Mouse (Mus musculus) right cerebral cortex, adult 18-20 months (tissue): Measurements from ENCODE around the gene Prss46.

ENCODE experiments used
- DNase-seq: peaks from one replicate; pipeline ENCODE4 v3.0.0; 2022; ENCODE audit warnings: mixed read lengths

Gene Prss46

DNA sequence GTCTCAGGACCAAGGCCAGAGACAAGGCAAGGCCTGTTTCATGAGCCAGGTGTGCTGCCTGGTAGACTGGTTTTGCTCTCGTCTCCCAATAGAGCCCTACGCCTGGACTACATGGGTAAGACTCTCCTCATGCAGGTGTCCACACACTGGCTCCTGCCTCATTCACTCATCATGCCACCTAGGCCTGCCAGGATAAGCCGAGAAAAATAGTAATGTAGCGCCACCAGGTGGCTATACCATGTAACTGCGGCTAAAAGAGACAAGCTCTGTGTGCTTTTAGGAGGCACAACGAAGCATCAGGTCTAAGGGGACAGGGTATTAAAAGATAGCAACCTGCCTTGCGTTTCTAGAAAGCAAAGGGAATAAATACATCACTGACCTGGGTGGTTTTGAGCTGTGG is 26.7 kb downstream of the Prss46 start:
- peak; percentile 66 for DNase-seq

DNA sequence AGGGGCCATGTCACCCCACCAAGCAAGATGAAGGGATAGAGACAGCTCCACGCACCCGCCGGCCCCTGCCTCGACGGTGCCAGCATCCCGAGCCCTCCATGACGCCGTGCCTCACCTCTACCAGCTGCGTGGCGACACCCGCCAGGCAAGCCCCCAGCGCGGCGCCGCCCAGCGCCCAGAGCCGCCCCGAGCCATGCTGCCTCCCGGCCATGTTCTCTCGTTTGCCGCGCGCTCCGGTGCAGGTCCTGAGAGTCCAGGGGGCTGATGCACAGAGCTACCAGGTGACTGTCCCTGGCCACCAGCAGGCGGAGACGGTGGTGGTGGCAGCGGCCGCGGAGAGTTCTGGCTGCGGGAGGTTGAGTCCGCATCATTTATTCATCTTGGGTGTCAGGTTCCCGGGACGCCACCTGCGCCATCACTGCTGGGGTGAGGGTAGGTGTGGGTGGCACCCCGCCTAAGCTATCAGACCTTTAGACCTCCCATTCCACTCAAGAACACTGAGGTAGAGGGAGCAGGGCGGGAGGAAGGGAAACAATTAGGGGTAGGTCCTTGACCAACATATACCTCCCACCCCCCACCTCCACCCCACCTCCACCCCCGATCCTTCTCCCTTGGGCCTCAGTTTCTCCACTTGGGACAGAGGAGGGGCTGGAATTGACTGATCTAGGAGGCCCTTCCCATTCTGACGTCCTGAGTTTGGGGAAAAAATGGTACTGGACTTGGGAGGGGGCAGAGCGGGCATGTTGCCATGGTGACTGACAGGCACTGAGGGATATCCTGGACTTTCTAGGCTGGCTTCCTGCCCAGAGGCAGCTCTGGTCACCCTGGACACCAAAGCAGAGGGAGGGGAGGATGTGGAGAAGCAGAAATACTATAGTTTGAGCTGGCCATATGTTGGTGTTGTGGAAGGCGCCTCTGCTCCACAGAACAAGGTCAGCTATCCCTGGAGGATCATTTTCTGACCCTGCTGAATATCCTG is 29.7 kb downstream of the Prss46 start:
- peak; percentile 23 for DNase-seq

DNA sequence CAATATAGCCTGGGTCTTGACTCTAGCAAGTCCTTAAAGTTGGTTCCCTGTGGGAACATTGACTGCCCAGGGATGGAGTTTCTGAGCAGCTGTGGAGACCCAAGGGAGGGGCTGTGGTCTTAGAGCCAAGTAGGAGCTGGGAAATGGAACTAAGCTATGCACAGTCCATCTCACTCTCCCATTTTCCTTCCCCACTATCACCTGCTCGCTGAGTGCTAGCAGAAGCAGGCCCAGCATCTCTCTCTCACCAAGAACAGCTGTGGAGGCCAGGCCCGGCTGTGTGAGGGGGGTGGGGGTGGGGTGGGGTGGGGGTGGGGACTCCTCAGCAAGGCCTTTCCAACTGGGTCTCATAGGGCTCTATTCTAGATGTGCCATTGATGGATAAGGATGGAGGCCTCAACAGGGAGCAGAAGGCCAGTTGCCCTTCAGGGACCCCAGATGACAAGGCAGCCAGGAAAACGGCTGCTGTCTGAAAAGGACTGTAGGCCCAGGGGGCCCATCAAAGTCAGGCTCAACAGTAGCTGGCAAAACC is 30.4 kb downstream of the Prss46 start:
- DNase-seq: no peak

DNA sequence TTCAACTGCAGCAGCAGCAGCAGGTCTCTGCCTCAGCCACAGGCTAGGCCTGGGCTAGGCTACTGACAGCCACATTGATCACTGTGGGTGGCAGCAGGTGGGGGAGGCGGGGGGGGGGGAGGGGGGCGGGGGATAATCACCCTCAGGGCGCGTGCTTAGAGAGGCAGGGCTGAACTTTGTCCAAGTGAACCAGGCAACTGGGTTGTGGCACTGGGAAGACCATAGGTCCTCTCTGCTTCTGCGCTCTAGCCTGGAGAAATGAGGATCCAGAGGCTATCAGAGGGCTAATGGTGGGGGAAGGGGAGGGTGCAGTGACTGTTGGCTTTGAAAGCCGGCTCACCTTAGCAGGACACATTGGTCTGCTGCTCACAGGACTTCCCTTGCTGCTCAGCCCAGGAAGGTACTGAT is 31.0 kb downstream of the Prss46 start:
- no peak for DNase-seq

DNA sequence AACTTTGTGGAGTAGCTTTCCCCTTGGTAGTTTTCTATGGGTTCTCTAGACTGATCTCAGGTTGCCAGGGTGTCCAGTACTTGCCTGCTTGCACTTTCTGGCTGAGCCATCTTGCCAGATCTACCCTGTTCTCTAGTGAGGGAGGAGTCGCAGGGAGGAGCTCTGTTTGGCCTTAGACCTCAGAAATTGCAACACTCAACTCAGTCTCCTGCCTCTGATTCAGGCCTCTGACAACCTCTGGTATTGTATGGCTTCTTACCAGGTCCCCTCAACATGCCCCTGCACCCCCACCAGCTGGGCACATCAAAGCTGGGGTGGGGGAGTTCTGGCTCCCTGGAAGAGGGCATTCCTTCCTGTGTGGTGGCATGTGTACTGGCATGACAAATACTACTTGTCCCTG is 33.0 kb downstream of the Prss46 start:
- no peak for DNase-seq

DNA sequence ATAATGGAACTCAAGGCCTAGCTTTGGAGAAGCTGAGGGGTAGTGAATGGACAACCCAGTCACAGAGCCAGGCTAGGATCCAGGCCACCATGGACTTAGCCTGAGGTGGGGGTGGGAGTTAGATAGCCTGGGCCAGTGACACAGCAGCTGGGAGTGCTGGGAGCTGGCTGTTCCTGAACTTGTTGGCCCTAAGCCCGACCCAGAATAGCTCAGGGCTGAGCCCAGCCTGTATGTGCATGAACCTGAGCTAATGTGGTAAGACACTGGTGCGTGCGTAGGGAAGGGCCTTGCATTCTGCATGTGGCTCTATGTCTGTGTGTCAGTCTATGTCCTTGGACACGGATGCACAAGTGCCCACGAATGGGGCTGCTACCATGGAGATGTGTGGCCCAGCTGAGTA is 33.6 kb downstream of the Prss46 start:
- peak; percentile 29 for DNase-seq

DNA sequence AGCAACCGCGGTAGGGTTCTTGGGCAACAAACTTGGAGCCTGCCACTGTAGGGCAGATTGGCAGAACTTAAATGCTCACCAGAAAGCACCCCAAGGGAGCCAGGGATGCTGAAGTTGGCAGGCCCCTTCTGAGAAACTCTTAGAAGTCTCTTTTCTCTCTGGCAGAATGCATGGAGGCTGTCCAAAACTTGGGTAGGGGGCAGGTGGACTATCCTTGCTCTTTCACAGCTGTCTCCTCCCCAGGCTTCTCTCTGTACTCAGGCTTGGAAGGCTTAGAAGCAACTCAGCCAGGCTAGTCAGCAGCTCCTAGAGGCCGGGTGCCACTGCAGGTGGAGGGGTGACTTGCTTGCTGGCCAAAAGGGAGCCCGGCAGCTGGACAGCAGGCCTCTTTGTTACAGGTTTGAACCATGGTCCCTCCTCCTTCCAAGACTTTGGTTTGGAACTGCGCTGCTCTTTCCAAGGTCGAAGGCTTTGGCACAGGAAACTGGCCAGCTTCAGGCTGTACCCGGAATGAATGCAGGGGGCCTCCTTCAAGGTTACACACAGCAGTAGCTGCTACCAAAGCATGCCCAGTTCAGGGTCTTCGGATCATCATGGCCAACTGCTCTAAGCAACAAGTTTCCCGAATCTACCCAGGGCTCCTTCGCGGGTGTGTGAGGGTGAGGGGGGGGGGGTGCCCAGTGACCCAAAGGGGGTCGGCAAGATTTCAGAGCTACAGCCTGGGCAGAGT is 35.0 kb downstream of the Prss46 start, which contains the start of gene Als2cl:
Als2cl (plus strand) TSS at position 680 of the 730 bp plus-strand sequence.
- peak; percentile 23 for DNase-seq

DNA sequence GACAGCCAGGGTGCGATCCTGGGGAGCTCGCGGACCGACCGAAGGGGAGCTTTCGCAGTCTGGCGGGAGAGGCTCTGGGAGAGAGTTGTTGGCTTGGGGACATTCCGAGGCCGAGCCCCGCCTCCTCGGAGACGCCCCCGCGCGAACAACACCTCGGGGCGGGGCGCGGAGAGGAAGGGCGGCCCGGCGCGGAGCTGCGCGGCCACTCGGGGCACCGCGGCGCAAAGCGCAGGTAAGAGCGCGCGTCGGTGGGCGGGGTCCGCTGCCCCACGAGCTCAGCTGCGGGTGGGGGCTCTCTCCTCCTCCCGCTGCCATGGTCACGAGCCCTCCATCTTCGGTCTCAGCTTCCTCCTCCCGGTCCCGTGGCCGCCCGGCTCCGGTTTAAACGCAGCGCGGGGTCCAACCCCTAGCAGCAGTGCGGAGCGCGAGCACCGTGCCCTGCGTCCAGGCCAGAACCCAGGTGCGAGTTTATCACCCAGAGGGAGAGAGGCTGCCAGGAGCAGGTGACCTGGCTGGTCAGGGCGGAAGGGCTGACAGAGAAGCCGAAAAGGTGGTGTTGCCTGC is 35.8 kb downstream of the Prss46 start, which contains the start of gene Tmie:
Tmie (minus strand) TSS at position 116 of the 564 bp plus-strand sequence.
- DNase-seq: peak; percentile 24

DNA sequence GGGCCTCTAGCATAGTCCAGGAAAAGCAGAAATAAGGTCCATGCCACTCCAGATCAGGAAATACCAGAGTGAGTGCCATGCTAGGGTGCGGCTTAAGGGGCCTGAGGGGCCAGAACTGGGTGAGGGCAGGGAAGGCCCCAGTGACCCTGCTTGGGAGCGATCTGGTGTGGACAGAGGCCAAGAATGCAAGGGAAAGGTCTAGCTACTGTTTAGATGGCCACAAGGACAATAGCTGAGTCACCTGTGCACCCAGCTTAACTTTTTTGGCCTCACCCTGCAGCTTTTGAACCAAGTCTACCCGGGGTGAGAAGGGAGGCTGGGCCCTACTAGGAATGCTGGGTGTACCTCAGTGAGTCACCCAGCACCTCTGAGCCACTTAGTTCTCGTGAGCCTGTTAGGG is 36.5 kb downstream of the Prss46 start:
- DNase-seq: no peak

DNA sequence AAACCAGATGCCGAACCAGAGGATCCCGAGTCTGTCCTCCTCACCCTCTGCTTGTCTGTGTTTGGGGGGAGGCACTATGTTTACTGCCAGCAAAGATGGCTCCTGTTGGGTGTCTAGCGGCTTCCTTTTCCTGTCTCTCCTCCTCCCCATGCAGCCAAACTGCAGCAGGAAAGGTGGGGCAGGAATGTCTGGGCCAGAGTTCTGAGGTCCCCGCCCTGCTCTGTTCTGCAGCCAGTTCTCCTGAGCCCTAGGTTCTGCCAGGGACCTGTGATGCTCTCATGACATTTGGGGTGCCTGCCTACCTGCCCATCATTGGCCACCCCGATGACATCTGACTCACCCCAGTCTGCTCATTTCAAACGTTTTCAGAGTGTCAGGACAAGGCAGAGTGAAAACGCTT is 37.6 kb downstream of the Prss46 start:
- DNase-seq: no peak

DNA sequence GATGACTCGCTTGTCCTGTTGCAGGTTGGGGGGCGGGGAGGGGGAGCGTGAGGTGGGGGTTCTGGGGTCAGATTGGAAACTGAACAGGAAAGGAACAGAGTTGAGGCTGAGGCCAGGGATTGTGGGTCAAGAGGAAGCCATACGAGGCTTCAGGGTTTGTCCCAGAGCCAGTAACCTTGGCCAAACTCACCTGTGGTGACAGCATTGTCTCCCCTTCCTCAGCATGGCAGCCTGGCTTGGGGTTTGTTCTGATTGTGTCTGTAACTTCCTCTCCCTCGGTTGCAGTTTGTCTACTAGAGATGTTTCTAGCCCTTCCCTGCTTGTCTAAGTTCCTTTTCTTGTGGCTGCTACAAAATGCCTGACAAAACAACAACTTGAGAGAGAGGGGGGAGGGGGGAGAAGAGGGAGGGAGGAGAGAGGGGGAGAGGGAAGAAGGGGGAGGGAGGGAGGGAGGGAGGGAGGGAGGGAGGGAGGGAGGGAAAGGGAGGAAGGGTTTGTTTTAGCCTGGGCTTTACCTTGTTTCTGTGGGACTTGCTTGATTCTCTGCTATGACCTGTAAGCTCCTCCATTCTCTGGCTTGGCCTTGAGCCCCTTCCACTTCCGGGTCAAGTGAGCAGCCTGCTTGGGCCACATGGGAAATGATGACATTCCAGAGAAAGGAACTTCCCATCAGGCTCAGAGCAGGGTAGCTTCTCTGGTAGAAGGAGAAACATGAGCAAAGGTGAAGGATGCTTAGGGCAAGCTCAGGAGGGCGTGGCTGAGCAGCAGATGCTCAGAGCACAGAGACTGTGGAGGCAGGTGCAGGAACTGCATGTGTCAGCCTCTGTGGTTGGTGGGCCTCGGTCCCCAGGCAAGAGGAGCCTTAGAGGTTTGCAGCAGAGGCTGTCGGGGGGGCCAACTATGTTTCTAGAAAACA is 43.3 kb downstream of the Prss46 start:
- DNase-seq: no peak

DNA sequence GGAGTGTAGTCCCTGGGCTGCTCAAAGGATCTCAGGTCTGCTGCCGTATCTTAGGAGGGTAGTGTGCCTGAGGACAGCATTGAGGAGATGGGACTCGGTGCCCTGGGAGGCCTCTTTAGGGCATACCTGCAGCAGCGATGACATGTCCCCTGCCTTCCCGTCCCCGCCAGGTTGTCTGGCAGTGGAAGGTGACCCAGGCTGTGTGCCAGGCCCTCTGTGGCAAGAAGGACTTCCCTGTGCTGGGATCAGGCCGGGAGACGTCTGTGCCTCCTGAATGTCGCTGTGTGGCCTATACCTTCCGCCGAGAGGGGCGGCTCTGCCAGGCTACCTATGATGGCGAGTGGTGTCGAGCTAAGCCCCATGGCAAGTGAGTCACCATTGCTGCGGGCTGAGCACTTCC is 44.6 kb downstream of the Prss46 start:
- no peak for DNase-seq

DNA sequence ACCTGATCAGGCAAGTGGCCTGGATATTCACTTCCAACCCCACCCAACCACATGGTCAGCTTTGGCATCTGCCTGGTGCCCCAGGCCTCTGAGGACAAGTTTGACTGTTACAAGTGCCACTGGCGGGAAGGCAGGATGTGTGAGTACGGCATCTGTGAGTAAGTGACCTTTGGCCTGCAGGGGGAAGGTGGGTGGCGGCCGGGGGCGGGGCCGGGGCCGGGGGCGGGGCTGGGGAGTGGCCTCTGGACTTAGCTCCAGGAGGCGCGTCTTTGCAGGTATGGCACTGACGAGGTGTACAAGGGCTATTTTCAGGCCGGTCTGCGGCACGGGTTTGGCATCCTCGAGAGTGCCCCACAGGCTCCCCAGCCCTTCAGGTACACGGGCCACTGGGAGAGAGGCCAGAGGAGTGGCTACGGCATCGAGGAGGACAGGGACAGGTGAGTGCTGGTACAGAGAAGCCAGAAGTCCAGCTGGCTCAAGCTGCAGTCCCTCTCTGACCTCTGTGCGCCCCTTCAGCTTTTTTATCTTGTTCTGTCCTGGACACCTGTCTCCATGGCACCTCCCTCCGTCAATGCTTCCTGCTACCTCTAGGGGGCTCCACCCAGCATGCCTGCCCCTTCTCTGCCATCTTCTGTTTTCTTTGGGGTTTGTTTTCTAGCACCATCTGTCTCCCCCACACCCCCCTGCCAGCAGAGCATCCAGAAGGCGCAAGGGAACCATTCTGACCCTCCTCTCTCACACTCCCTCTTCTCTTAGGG is 45.9 kb downstream of the Prss46 start:
- DNase-seq: no peak

DNA sequence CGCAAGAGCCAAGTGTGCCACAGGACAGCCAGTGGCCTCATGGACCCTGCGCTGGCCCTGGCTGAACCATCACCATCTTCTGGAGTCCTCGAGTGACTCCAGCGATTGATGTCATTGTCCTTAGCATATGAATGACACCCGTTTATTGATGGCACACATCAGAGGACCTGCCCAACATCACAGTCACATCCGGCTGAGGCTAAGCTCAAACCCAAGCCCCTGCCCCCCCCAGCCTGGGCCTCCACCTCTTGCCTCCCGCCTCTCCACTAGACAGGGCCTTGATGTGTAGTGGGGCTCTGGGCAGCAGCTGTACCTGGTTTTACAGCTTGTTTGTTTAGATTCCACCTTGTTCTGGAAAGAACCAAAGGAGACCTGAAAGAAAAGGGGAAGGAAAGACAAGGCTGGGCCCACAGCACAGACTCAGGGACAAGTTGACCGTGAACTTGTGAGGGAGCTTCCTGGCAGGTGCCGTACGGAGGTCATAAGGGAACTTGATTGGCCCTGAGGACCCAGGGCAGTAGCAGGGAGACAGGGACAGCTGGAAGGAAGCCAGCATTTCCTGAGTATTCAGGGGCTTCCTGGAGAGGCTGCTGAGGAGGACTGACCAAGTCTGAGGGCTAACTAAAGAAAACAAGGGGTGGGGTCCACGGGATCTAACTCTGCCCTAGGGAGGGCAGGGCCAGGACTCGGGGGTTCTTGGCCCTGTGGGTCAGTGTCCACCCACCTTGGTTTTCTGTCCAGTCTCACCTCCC is 46.9 kb downstream of the Prss46 start:
- DNase-seq: no peak

DNA sequence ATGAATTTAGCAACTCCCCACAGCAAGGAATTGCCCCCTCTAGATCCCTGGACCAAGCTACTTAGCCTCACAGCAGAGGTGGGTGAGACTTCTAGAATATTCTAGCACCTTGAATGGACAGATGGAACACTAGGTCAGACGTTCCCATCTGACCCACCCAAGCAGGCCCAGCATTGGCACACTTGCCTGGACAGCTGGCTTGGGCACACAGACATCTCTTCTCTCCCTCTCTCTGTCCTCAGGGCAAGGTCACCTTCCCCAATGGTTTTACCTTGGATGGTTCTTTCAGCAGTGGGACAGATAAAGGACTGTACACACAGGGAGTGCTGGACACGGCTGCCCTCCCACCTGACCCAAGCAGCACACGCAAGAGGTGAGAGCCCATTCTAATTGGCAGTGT is 48.2 kb downstream of the Prss46 start:
- DNase-seq: no peak

DNA sequence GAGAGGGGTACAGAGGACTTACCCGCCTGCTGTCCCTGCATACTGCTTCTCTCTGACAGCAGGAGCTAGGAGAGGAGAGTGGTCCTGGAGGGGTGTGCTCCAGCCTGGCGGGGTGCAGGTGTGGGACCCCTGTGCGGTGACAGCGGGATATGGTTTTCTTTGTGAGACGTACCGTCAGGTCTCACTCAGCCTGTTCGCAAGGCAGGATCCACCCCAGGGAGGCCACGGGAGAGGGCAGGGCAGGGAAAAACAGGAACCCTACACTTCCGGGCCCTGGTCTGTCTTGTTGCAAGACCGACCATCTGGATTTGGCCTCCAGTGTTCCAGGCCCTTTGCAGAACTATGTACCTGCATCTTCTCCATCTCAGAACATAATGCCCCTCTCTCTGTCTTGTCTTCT is 49.1 kb downstream of the Prss46 start:
- no peak for DNase-seq

DNA sequence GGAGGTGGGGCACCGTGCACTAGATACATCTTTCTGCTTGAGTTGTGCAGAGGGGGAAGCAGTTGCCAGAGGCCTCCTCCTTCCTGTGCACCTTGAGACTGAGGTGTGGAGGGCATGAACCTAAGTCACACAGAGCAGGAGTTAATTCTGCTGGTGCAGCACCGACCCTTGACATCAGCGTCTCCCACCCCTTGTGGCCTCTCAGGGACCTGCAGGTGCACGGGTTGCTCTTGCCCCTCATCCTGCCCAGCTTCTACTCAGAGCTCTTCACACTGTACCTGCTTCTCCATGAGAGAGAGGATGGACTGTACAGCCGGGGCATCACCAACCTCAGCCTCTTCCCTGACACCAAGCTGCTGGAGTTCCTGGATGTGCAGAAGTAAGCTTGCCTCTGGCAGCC is 51.2 kb downstream of the Prss46 start:
- DNase-seq: no peak

DNA sequence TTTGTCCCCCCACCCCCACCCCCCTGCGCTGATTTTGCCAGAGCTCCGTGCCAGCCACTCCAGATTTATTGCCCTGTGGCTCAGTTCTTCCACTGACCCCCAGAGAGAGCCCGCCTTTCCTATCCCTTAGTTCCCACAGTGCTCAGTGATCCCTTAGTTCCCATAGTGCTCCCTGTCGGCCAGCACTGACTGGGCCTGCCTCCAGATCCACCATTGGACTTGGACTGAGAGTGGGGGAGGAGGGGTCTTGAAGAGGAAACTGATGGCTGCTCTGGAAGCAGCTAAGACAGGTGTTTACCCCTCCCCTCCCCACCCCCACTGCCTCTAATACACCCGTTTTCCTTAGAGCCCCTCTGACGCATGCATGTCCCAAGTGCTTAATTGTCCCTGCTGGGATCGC is 51.7 kb downstream of the Prss46 start:
- no peak for DNase-seq

DNA sequence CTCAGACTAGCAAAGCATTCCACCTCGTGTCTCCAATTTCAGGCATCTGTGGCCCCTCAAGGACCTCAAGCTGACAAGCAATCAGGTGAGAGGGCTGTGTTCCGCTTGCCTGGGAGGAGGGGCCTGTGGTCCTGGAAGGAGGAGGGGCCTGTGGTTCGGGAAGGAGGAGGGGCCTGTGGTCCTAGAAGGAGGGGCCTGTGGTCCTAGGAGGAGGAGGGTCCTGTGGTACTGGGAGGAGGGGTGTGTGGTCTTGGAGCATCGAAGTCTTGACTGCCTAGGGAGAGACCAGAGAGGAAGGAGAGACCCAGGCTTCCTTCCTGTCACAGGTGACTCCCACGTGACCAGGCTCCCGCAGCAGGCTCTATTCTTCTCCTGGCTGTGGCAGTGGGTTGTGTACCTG is 52.3 kb downstream of the Prss46 start:
- no peak for DNase-seq

DNA sequence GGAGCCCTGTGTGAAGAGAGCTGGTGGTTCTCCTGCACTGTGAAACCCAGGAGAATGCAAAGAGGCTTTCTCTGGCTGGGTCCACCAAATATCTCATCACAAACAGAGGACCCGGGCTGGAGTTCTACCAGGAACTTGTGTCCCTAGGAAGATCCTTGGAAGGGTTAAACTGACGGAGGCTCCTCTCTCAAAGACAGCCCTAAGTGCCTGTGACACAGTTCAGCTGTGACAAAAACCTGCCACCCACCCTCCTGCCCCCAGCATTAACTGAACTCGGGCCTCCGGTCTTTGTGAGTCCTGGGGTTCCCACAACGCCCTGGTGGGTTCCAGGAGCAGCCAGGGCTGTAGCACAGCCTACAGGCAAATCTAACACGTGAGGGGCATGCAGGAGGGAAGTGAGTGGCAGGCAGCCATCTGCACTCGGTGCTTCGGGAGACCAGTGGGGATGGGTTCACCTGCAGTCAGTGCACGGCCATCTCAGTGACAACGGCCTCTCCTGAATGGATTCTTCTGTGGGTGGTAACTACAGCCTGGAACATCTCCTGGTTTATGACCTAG is 55.2 kb downstream of the Prss46 start:
- no peak for DNase-seq
